Mouse (Mus musculus) brain, embryonic 14.5 days (tissue): ENCODE data around the gene Spock3. TPM values are rescaled to one million over a fixed set of nuclear protein-coding genes. Genes with fewer than 3 reads are reported as not detected.

ENCODE experiments used
- DNase-seq: peaks from one replicate; pipeline ENCODE4 v3.0.0-alpha.2; 2011; ENCODE audit warnings: low read depth
- CTCF ChIP-seq: fragments of 200-500 bp; IDR thresholded peaks from 2 replicates; pipeline ENCODE4 v1.5.1; 2012; ENCODE audit warnings: inconsistent platforms, mild to moderate bottlenecking, moderate library complexity, borderline replicate concordance; ENCODE audit not compliant: insufficient read depth, insufficient read length; ENCODE audit errors: extremely low read depth
- POLR2A ChIP-seq: fragments of 200-500 bp; IDR thresholded peaks from 2 replicates; pipeline ENCODE4 v1.6.1; 2012; ENCODE audit warnings: mild to moderate bottlenecking, inconsistent platforms, borderline replicate concordance; ENCODE audit not compliant: poor library complexity, insufficient read depth, insufficient read length, severe bottlenecking; ENCODE audit errors: extremely low read depth
- polyA plus RNA-seq: library from polyadenylated mRNA; depleted of rRNA; stranded (reverse); fragments of >200 nt; gene quantifications from 2 replicates; pipeline ENCODE4 v1.2.3, GENCODE M21; 2012

Spock3 gene
- polyA plus RNA-seq, 1 experiment: 28.6 TPM

GRCm38 (mm10) chr8:63165326-63165725 lies 214.5 kb downstream of the Spock3 start:
- DNase-seq: peak; percentile 24
- TF ChIP-seq CTCF (no peak), POLR2A (no peak)

GRCm38 (mm10) chr8:63169956-63170355 lies 219.1 kb downstream of the Spock3 start:
- TF ChIP-seq POLR2A (no peak), CTCF (no peak)
- DNase-seq: no peak

- DNase-seq: no peak
- TF ChIP-seq POLR2A (no peak), CTCF (no peak)
Observed at GRCm38 (mm10) chr8:63181272-63181671, 230.5 kb downstream of the Spock3 start.

GRCm38 (mm10) chr8:63258812-63259385 lies 308.1 kb downstream of the Spock3 start:
- TF ChIP-seq CTCF: no peak
- no peak for TF ChIP-seq POLR2A
- DNase-seq: no peak

- DNase-seq: peak; percentile 52
- TF ChIP-seq CTCF (no peak), POLR2A (no peak)
Observed at GRCm38 (mm10) chr8:63262516-63262915, 311.7 kb downstream of the Spock3 start.

GRCm38 (mm10) chr8:63335366-63335765 lies 384.6 kb downstream of the Spock3 start:
- no peak for DNase-seq
- TF ChIP-seq POLR2A (no peak), CTCF (no peak)

GRCm38 (mm10) chr8:63368580-63368979 lies 417.8 kb downstream of the Spock3 start:
- DNase-seq: peak; percentile 40
- no peak for TF ChIP-seq CTCF

GRCm38 (mm10) chr8:63397659-63398058 lies 446.9 kb downstream of the Spock3 start:
- DNase-seq: peak; percentile 29
- no peak for TF ChIP-seq POLR2A
- no peak for TF ChIP-seq CTCF
